Mouse (Mus musculus) MEL (cell line): ENCODE results near the gene 4930539E08Rik. TPM values are rescaled to one million over a fixed set of nuclear protein-coding genes. Genes with fewer than 3 reads are reported as not detected.

Source experiments
- BHLHE40 ChIP-seq: IDR thresholded peaks from 2 replicates; pipeline ENCODE4 v1.6.1; 2012; ENCODE audit warnings: low read depth, mild to moderate bottlenecking, inconsistent platforms, low read length, improper control_type of control experiment, borderline replicate concordance
- CHD1 ChIP-seq: IDR thresholded peaks from 2 replicates; pipeline ENCODE4 v1.6.1; 2012; ENCODE audit warnings: low read depth, mild to moderate bottlenecking, inconsistent platforms, low read length, improper control_type of control experiment
- CHD2 ChIP-seq: IDR thresholded peaks from 2 replicates; pipeline ENCODE4 v1.6.1; 2011; ENCODE audit warnings: low read length, improper control_type of control experiment
- E2F4 ChIP-seq: IDR thresholded peaks from 2 replicates; pipeline ENCODE4 v1.6.1; 2011; ENCODE audit warnings: low read depth, low read length, improper control_type of control experiment, borderline replicate concordance
- ETS1 ChIP-seq: IDR thresholded peaks from 2 replicates; pipeline ENCODE4 v1.6.1; 2012; ENCODE audit warnings: low read depth, mild to moderate bottlenecking, inconsistent platforms, low read length, improper control_type of control experiment, moderate library complexity
- GATA1 ChIP-seq: IDR thresholded peaks from 2 replicates; pipeline ENCODE4 v1.6.1; 2011; ENCODE audit warnings: low read depth, low read length, improper control_type of control experiment
- HCFC1 ChIP-seq: IDR thresholded peaks from 2 replicates; pipeline ENCODE4 v1.6.1; 2012; ENCODE audit warnings: low read depth, mild to moderate bottlenecking, inconsistent platforms, low read length, improper control_type of control experiment, moderate library complexity
- KAT2A ChIP-seq: conservative IDR thresholded peaks from 2 replicates; pipeline ENCODE4 v1.6.1; 2012; ENCODE audit warnings: low read depth, low read length, improper control_type of control experiment, inconsistent platforms
- MAFK ChIP-seq: IDR thresholded peaks from 2 replicates; pipeline ENCODE4 v1.6.1; 2011; ENCODE audit warnings: low read depth, mild to moderate bottlenecking, low read length, improper control_type of control experiment, borderline replicate concordance
- MAX ChIP-seq: IDR thresholded peaks from 2 replicates; pipeline ENCODE4 v1.6.1; 2011; ENCODE audit warnings: low read length, improper control_type of control experiment
- MAZ ChIP-seq: IDR thresholded peaks from 2 replicates; pipeline ENCODE4 v1.6.1; 2012; ENCODE audit warnings: low read depth, mild to moderate bottlenecking, inconsistent platforms, low read length, improper control_type of control experiment
- MEF2A ChIP-seq: IDR thresholded peaks from 2 replicates; pipeline ENCODE4 v1.6.1; 2014; ENCODE audit warnings: low read depth, mild to moderate bottlenecking, inconsistent platforms, low read length, improper control_type of control experiment; ENCODE audit not compliant: poor library complexity, insufficient replicate concordance, severe bottlenecking; ENCODE audit errors: extremely low read depth
- MXI1 ChIP-seq: IDR thresholded peaks from 2 replicates; pipeline ENCODE4 v1.6.1; 2011; ENCODE audit warnings: mild to moderate bottlenecking, low read depth, low read length, improper control_type of control experiment
- MYB ChIP-seq: IDR thresholded peaks from 2 replicates; pipeline ENCODE4 v1.6.1; 2011; ENCODE audit warnings: mild to moderate bottlenecking, low read depth, low read length, improper control_type of control experiment
- MYC ChIP-seq: IDR thresholded peaks from 2 replicates; pipeline ENCODE4 v1.6.1; 2011; ENCODE audit warnings: low read depth, mild to moderate bottlenecking, low read length, improper control_type of control experiment, moderate library complexity
- RAD21 ChIP-seq: IDR thresholded peaks from 2 replicates; pipeline ENCODE4 v1.6.1; 2011; ENCODE audit warnings: mild to moderate bottlenecking, low read depth, low read length, improper control_type of control experiment
- SIN3A ChIP-seq: IDR thresholded peaks from 2 replicates; pipeline ENCODE4 v1.6.1; 2012; ENCODE audit warnings: low read length, improper control_type of control experiment, inconsistent platforms
- SMC3 ChIP-seq: IDR thresholded peaks from 2 replicates; pipeline ENCODE4 v1.6.1; 2011; ENCODE audit warnings: low read depth, low read length, improper control_type of control experiment
- TCF12 ChIP-seq: IDR thresholded peaks from 2 replicates; pipeline ENCODE4 v1.6.1; 2014; ENCODE audit warnings: low read depth, mild to moderate bottlenecking, inconsistent platforms, low read length, improper control_type of control experiment, moderate library complexity
- UBTF ChIP-seq: IDR thresholded peaks from 2 replicates; pipeline ENCODE4 v1.6.1; 2012; ENCODE audit warnings: low read depth, mild to moderate bottlenecking, inconsistent platforms, low read length, improper control_type of control experiment, moderate library complexity, borderline replicate concordance; ENCODE audit not compliant: insufficient read depth
- USF2 ChIP-seq, 2 experiments: IDR thresholded peaks; 2 replicates each; pipeline ENCODE4 v1.6.1; 2011 to 2012; ENCODE audit warnings: improper control_type of control experiment in 2 of 2, low read length in 2 of 2, borderline replicate concordance in 1 of 2, inconsistent platforms in 1 of 2, low read depth in 1 of 2, mild to moderate bottlenecking in 1 of 2; ENCODE audit not compliant: insufficient read depth in 1 of 2
- ZC3H11A ChIP-seq: IDR thresholded peaks from 2 replicates; pipeline ENCODE4 v1.6.1; 2012; ENCODE audit warnings: low read depth, mild to moderate bottlenecking, inconsistent platforms, low read length, improper control_type of control experiment
- ZMIZ1 ChIP-seq: IDR thresholded peaks from 2 replicates; pipeline ENCODE4 v1.6.1; 2012; ENCODE audit warnings: low read depth, mild to moderate bottlenecking, inconsistent platforms, low read length, improper control_type of control experiment, moderate library complexity
- polyA plus RNA-seq, 2 experiments: library from polyadenylated mRNA; stranded (reverse) in 1 of 2; unstranded in 1 of 2; fragments of >175 nt in 1 of 2; fragments of >200 nt in 1 of 2; gene quantifications; 2 replicates each; pipeline versions ENCODE4 v1.2.1 to v1.2.4; 2012; ENCODE audit warnings: low replicate concordance in 2 of 2, low read depth in 1 of 2; ENCODE audit not compliant: insufficient read length in 2 of 2, insufficient read depth in 1 of 2, missing spikeins in 1 of 2
- total RNA-seq: library from RNA; depleted of rRNA; stranded (reverse); fragments of 300-350 nt; gene quantifications from 2 replicates; pipeline ENCODE4 v1.2.3, GENCODE M21; 2012

Gene 4930539E08Rik
- total and polyA plus RNA-seq, 3 experiments: 0.01 to 0.04 TPM; not detected in 1

DNA sequence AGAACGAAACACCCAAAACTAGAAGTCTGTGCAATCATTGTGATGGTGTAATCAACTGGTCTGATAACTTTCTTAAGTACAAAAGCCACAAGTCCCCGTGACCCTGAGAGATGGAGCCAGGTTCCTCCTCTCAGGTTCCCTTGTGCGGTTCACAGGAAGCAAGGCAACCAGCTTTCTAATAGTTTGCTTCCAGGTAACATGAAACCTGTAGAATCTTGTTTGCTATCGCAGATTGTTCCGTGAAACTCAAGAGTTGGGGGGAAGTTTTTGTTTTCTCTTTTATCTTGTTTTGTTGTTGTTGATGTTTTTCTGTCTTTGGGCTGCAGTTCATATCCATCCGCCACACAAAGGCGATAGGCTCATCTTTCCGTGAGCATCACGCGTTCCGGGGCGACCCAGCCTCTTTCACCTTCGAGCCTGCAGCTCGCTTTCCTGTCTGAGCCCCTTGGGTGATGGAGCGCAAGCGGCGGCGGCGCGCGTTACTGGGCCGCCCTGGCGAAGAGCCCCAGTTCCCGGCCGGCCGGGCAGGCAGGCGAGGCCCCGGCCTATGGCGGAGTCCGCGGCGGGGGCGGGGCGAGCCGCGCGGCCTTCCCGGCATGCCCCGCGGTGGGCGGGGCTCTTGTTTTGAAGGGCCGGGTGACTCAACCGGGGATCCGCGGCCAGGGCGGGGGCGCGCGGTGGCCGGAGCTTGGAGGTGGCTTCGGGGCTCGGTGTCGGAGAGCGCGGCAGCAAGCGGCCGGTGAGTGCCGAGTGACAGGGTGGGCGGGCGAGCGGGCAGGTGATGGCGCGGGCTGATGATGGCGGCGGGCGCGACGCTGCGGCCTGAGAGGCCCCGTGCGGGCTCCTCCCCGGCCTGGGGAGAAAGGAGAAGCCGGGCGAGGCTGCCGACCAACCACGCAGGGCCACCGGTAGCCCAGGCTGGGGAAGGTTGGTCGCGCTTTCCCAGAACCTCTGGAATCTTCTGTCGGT lies 37.0 kb upstream of the 4930539E08Rik start, which contains the start of gene Kctd20 (continued):
- TF ChIP-seq USF2 (IDR thresholded peaks at IDR 0.05; ENCODE audit: borderline replicate concordance in 1 of 2, insufficient read depth in 1 of 2, low read depth in 1 of 2, low read length in 2 of 2) (no peak), CHD2 (no peak; the same call in 1 of the 2 replicates), CHD1 (no peak), BHLHE40 (peak; percentile 85), UBTF (peak; percentile 96; the same call in 1 of the 2 replicates), E2F4 (no peak), ETS1 (peak; percentile 52; the same call in 1 of the 2 replicates), TCF12 (peak; percentile 49), MAZ (no peak; the same call in 1 of the 2 replicates), MXI1 (peak; percentile 84), MYC (no peak; the same call in 1 of the 2 replicates), SMC3 (no peak), KAT2A (peak; percentile 60; the same call in 1 of the 2 replicates), RAD21 (no peak), ZC3H11A (peak; percentile 11; the same call in 1 of the 2 replicates), SIN3A (peak; percentile 67), MEF2A (peak; percentile 33; the same call in 1 of the 2 replicates), MAFK (no peak), MAX (no peak; the same call in 1 of the 2 replicates), HCFC1 (peak; percentile 87), ZMIZ1 (peak; percentile 35; the same call in 1 of the 2 replicates), MYB (no peak), GATA1 (no peak)
